Mouse (Mus musculus) midbrain, embryonic 12.5 days (tissue): ENCODE data around the gene Rcsd1. TPM values are rescaled to one million over a fixed set of nuclear protein-coding genes. Genes with fewer than 3 reads are reported as not detected.

Experiments used
- ATAC-seq: fragments of 200-750 bp; cut with Nextera tagmentation; 2 replicates; pipeline ENCODE4 v1.8.0; 2017; ENCODE audit warnings: low read depth, moderate TSS enrichment, moderate library complexity; ENCODE audit not compliant: low FRiP score
- H3K27ac ChIP-seq: fragments of 300-500 bp; sonication (generic); replicated peaks from 2 replicates; pipeline ENCODE4 v1.5.1; 2016; ENCODE audit warnings: mild to moderate bottlenecking
- H3K27me3 ChIP-seq: fragments of 300-500 bp; sonication (generic); 2 replicates; pipeline ENCODE4 v1.6.1; 2016; ENCODE audit warnings: mild to moderate bottlenecking
- H3K36me3 ChIP-seq: fragments of 300-500 bp; sonication (generic); 2 replicates; pipeline ENCODE4 v1.6.1; 2016
- H3K4me1 ChIP-seq: fragments of 300-500 bp; sonication (generic); 2 replicates; pipeline ENCODE4 v1.6.1; 2016
- H3K4me2 ChIP-seq: fragments of 300-500 bp; sonication (generic); replicated peaks from 2 replicates; pipeline ENCODE4 v1.6.1; 2016; ENCODE audit warnings: mild to moderate bottlenecking, moderate library complexity
- H3K4me3 ChIP-seq: fragments of 300-500 bp; sonication (generic); 2 replicates; pipeline ENCODE4 v1.5.1; 2016; ENCODE audit warnings: mild to moderate bottlenecking
- H3K9ac ChIP-seq: fragments of 300-500 bp; sonication (generic); replicated peaks from 2 replicates; pipeline ENCODE4 v1.6.1; 2016; ENCODE audit warnings: mild to moderate bottlenecking, moderate library complexity
- H3K9me3 ChIP-seq: fragments of 300-500 bp; sonication (generic); 2 replicates; pipeline ENCODE4 v1.6.1; 2016; ENCODE audit warnings: mild to moderate bottlenecking
- WGBS: fragments of 180-500 bp; shearing (Covaris S2); methylation state at CpG from one replicate; pipeline ENCODE4 v1.1.7; 2016; 5-methylcytosine and 5-hydroxymethylcytosine counted together
- polyA plus RNA-seq: library from polyadenylated mRNA; unstranded; fragments of >200 nt; fragmentation: Nextera tagmentation; extraction: Ambion mirVana; gene quantifications from 2 replicates; pipeline ENCODE4 v1.2.1, GENCODE M21; 2016

Gene Rcsd1
- polyA plus RNA-seq, result 9.3 and 13.2 TPM in 2 replicates

- Histone ChIP-seq H3K27me3 (peaks cover 55% of the 10 kb centered on the region), H3K4me1 (0 out of 2 replicates have a peak, but pooled peaks cover 3% of the 10 kb centered on the region), H3K27ac (no peak within 1 kb of the TSS), H3K9ac (no peak within 1 kb of the TSS), H3K4me3 (no peak within 1 kb of the TSS), H3K36me3 (no peaks in the 10 kb centered on the region), H3K9me3 (no peaks in the 10 kb centered on the region), H3K4me2 (peak within 1 kb of the TSS; percentile 93)
- 58% methylated on average over 5 of the region's 5 CpGs for WGBS
- no peak for ATAC-seq
Measured at GRCm38 (mm10) chr1:165709629-165710256, at the start of gene Rcsd1. Rcsd1 (minus strand) TSS chr1:165709757.

- Histone ChIP-seq H3K9ac (no peak overlapping the region), H3K4me1 (no peaks in the 10 kb centered on the region), H3K27me3 (no peaks in the 10 kb centered on the region), H3K27ac (no peak overlapping the region), H3K36me3 (no peaks in the 10 kb centered on the region), H3K9me3 (no peaks in the 10 kb centered on the region), H3K4me3 (no peak overlapping the region), H3K4me2 (no peak overlapping the region)
- ATAC-seq, result no peak
- WGBS, result 78% methylated on average over 4 of the region's 4 CpGs
Measured at GRCm38 (mm10) chr1:165755194-165755593, 45.6 kb upstream of the Rcsd1 start.

- no peak for ATAC-seq
- Histone ChIP-seq H3K9me3 (no peaks in the 10 kb centered on the region), H3K36me3 (no peaks in the 10 kb centered on the region), H3K27me3 (no peaks in the 10 kb centered on the region), H3K4me2 (no peak overlapping the region), H3K4me3 (no peak overlapping the region), H3K4me1 (no peaks in the 10 kb centered on the region), H3K9ac (no peak overlapping the region), H3K27ac (no peak overlapping the region)
- WGBS, result 91% methylated on average over 6 of the region's 6 CpGs
Measured at GRCm38 (mm10) chr1:165754205-165754604, 44.6 kb upstream of the Rcsd1 start.

- no peak for ATAC-seq
- H3K4me1 ChIP-seq, result no peaks in the 10 kb centered on the region
- H3K9ac ChIP-seq, result no peak overlapping the region
- H3K27me3 ChIP-seq, result no peaks in the 10 kb centered on the region
- no peaks in the 10 kb centered on the region for H3K9me3 ChIP-seq
- no peak overlapping the region for H3K4me3 ChIP-seq
- no peak overlapping the region for H3K27ac ChIP-seq
- no peaks in the 10 kb centered on the region for H3K36me3 ChIP-seq
- WGBS, result 86% methylated on average over 5 of the region's 5 CpGs
- H3K4me2 ChIP-seq, result no peak overlapping the region
Measured at GRCm38 (mm10) chr1:165751838-165752237, 42.3 kb upstream of the Rcsd1 start.

- Histone ChIP-seq H3K27ac (no peak overlapping the region), H3K4me2 (no peak overlapping the region), H3K9me3 (no peaks in the 10 kb centered on the region), H3K27me3 (no peaks in the 10 kb centered on the region), H3K9ac (no peak overlapping the region), H3K36me3 (no peaks in the 10 kb centered on the region), H3K4me3 (no peak overlapping the region), H3K4me1 (no peaks in the 10 kb centered on the region)
- no peak for ATAC-seq
Measured at GRCm38 (mm10) chr1:165751142-165751541, 41.6 kb upstream of the Rcsd1 start.

GRCm38 (mm10) chr1:165748053-165748452 is 38.5 kb upstream of the Rcsd1 start:
- 68% methylated on average over 11 of the region's 11 CpGs for WGBS
- H3K27ac ChIP-seq, result no peak overlapping the region
- H3K9me3 ChIP-seq, result no peaks in the 10 kb centered on the region
- no peaks in the 10 kb centered on the region for H3K27me3 ChIP-seq
- H3K9ac ChIP-seq, result no peak overlapping the region
- ATAC-seq, result no peak
- no peak overlapping the region for H3K4me2 ChIP-seq
- no peak overlapping the region for H3K4me3 ChIP-seq
- H3K36me3 ChIP-seq, result no peaks in the 10 kb centered on the region
- no peaks in the 10 kb centered on the region for H3K4me1 ChIP-seq

- H3K4me3 ChIP-seq, result no peak overlapping the region
- 90% methylated on average over 8 of the region's 8 CpGs for WGBS
- H3K9ac ChIP-seq, result no peak overlapping the region
- no peaks in the 10 kb centered on the region for H3K4me1 ChIP-seq
- peaks cover 4% of the 10 kb centered on the region; the same call in 1 of the 2 replicates for H3K27me3 ChIP-seq
- no peak overlapping the region for H3K27ac ChIP-seq
- ATAC-seq, result no peak
- no peaks in the 10 kb centered on the region for H3K9me3 ChIP-seq
- no peaks in the 10 kb centered on the region for H3K36me3 ChIP-seq
- H3K4me2 ChIP-seq, result no peak overlapping the region
Measured at GRCm38 (mm10) chr1:165741989-165742388, 32.4 kb upstream of the Rcsd1 start.

GRCm38 (mm10) chr1:165738985-165739384 is 29.4 kb upstream of the Rcsd1 start:
- Histone ChIP-seq H3K9ac (no peak overlapping the region), H3K4me2 (no peak overlapping the region), H3K4me3 (no peak overlapping the region), H3K36me3 (no peaks in the 10 kb centered on the region), H3K27ac (no peak overlapping the region), H3K27me3 (peaks cover 7% of the 10 kb centered on the region; the same call in 1 of the 2 replicates), H3K4me1 (peaks cover 7% of the 10 kb centered on the region), H3K9me3 (no peaks in the 10 kb centered on the region)
- ATAC-seq, result no peak
- WGBS, result 93% methylated on average over 1 of the region's 1 CpGs

- Histone ChIP-seq H3K9ac (no peak overlapping the region), H3K27ac (no peak overlapping the region), H3K4me3 (no peak overlapping the region), H3K4me2 (no peak overlapping the region), H3K36me3 (no peaks in the 10 kb centered on the region), H3K4me1 (peaks cover 7% of the 10 kb centered on the region), H3K9me3 (no peaks in the 10 kb centered on the region), H3K27me3 (peaks cover 7% of the 10 kb centered on the region; the same call in 1 of the 2 replicates)
- 56% methylated on average over 3 of the region's 3 CpGs for WGBS
- no peak for ATAC-seq
Measured at GRCm38 (mm10) chr1:165737867-165738266, 28.3 kb upstream of the Rcsd1 start.

GRCm38 (mm10) chr1:165737451-165737850 is 27.9 kb upstream of the Rcsd1 start:
- no peak for ATAC-seq
- Histone ChIP-seq H3K27me3 (peaks cover 7% of the 10 kb centered on the region; the same call in 1 of the 2 replicates), H3K4me3 (no peak overlapping the region), H3K36me3 (no peaks in the 10 kb centered on the region), H3K4me2 (no peak overlapping the region), H3K9ac (peak overlapping the region; percentile 28; the same call in 1 of the 2 replicates), H3K4me1 (peaks cover 7% of the 10 kb centered on the region), H3K9me3 (no peaks in the 10 kb centered on the region), H3K27ac (no peak overlapping the region)
- WGBS, result 46% methylated on average over 5 of the region's 5 CpGs

- no peak overlapping the region for H3K4me3 ChIP-seq
- H3K4me1 ChIP-seq, result peaks cover 7% of the 10 kb centered on the region
- H3K9me3 ChIP-seq, result no peaks in the 10 kb centered on the region
- ATAC-seq, result peak; percentile 58; the same call in 1 of the 2 replicates
- no peak overlapping the region for H3K27ac ChIP-seq
- peaks cover 7% of the 10 kb centered on the region; the same call in 1 of the 2 replicates for H3K27me3 ChIP-seq
- no peak overlapping the region for H3K4me2 ChIP-seq
- 41% methylated on average over 20 of the region's 20 CpGs for WGBS
- no peaks in the 10 kb centered on the region for H3K36me3 ChIP-seq
- no peak overlapping the region for H3K9ac ChIP-seq
Measured at GRCm38 (mm10) chr1:165735826-165736818, 26.6 kb upstream of the Rcsd1 start.

GRCm38 (mm10) chr1:165734840-165735239 is 25.3 kb upstream of the Rcsd1 start:
- Histone ChIP-seq H3K36me3 (no peaks in the 10 kb centered on the region), H3K4me1 (peaks cover 7% of the 10 kb centered on the region), H3K9me3 (no peaks in the 10 kb centered on the region), H3K4me2 (no peak overlapping the region), H3K4me3 (no peak overlapping the region), H3K27me3 (peaks cover 7% of the 10 kb centered on the region; the same call in 1 of the 2 replicates), H3K9ac (no peak overlapping the region), H3K27ac (no peak overlapping the region)
- 92% methylated on average over 2 of the region's 2 CpGs for WGBS
- no peak for ATAC-seq
